Mouse (Mus musculus) kidney, postnatal 10 days (tissue): Measurements from ENCODE around the gene Cd200r2.
"Not testable (repeated sequence)": the region's sequence is repeated elsewhere in the genome, so short reads cannot be mapped to it uniquely, and the experiment has no call there.

Source experiments
- DNase-seq: peaks from one replicate; pipeline ENCODE4 v3.0.0; 2021; ENCODE audit warnings: mixed read lengths

Gene Cd200r2

GRCm38 (mm10) chr16:44866797-44867196 is at the start of gene Cd200r2:
Gene Cd200r2 (plus strand): TSS chr16:44867097.
- DNase-seq: no peak

- DNase-seq: no peak
These were observed 48.9 kb upstream of the Cd200r2 start for GRCm38 (mm10) chr16:44818010-44818409.

GRCm38 (mm10) chr16:44820545-44820944 is 46.4 kb upstream of the Cd200r2 start:
- no peak for DNase-seq

- DNase-seq: no peak
These were observed 34.6 kb upstream of the Cd200r2 start for GRCm38 (mm10) chr16:44832286-44832685.

GRCm38 (mm10) chr16:44833189-44833588 is 33.7 kb upstream of the Cd200r2 start:
- DNase-seq: not testable (repeated sequence)

- DNase-seq: no peak
These were observed 8.3 kb downstream of the Cd200r2 start for GRCm38 (mm10) chr16:44875178-44875577.

GRCm38 (mm10) chr16:44876625-44877024 is 9.7 kb downstream of the Cd200r2 start:
- DNase-seq: no peak

GRCm38 (mm10) chr16:44877595-44877994 is 10.7 kb downstream of the Cd200r2 start:
- DNase-seq: no peak

GRCm38 (mm10) chr16:44890814-44891213 is 23.9 kb downstream of the Cd200r2 start:
- DNase-seq: no peak

- DNase-seq: no peak
These were observed 65.1 kb downstream of the Cd200r2 start for GRCm38 (mm10) chr16:44932016-44932415.

- no peak for DNase-seq
These were observed 76.6 kb downstream of the Cd200r2 start, which contains the start of gene Cd200r3 for GRCm38 (mm10) chr16:44943468-44943867. Gene Cd200r3 (plus strand): TSS chr16:44943678.

- DNase-seq: no peak
These were observed 84.6 kb downstream of the Cd200r2 start for GRCm38 (mm10) chr16:44951360-44952114.

GRCm38 (mm10) chr16:44962296-44962695 is 95.4 kb downstream of the Cd200r2 start:
- DNase-seq: no peak

- no peak for DNase-seq
These were observed 95.9 kb downstream of the Cd200r2 start for GRCm38 (mm10) chr16:44962777-44963176.

- no peak for DNase-seq
These were observed 97.9 kb downstream of the Cd200r2 start for GRCm38 (mm10) chr16:44964526-44965374.

- DNase-seq: no peak
These were observed 98.5 kb downstream of the Cd200r2 start for GRCm38 (mm10) chr16:44965428-44965827.
